Comparison of ENCODE assay signal across 20 mouse cellular contexts in genomic region chr13:112193676-112194075, GRCm38 (mm10).
DNase-seq lines count a peak whose midpoint lies in the region; ATAC-seq and TF ChIP-seq lines count a peak whose summit lies in the region.
"Had no signal": no experiment of that assay in that cellular context is flagged by ENCODE, and none has a peak within 500 bp of the region (broad histone marks: within the 10 kb centered on the region; RNA-seq: fewer than 3 reads in every experiment).

No protein-coding gene starts in this region.

- 81% methylated on average over 5 of the region's 5 CpGs for WGBS in hindbrain, embryonic 10.5 days
- WGBS in hindbrain, postnatal 0 days: 67% methylated on average over 5 of the region's 5 CpGs
- WGBS in embryonic facial prominence, embryonic 12.5 days: 61% methylated on average over 5 of the region's 5 CpGs

- no peak for TF ChIP-seq EP300 in CH12.LX (IDR thresholded peaks at IDR 0.05; ENCODE audit: low read length)

- H3K4me3 ChIP-seq in hindbrain, embryonic 10.5 days: no peak overlapping the region
- no peak overlapping the region for H3K4me3 ChIP-seq in hindbrain, postnatal 0 days (ENCODE audit: low read length)
- H3K4me3 ChIP-seq in CH12.LX (replicated peaks in 1 of 3; ENCODE audit: low read depth in 2 of 3, low read length in 2 of 3, poor library complexity in 1 of 3): no peak overlapping the region
- no peak overlapping the region for H3K4me3 ChIP-seq in embryonic facial prominence, embryonic 12.5 days
- H3K4me3 ChIP-seq: forebrain, embryonic 13.5 days; forebrain, embryonic 15.5 days had no signal

- no peaks in the 10 kb centered on the region for H3K36me3 ChIP-seq in hindbrain, embryonic 10.5 days
- no peaks in the 10 kb centered on the region for H3K36me3 ChIP-seq in hindbrain, postnatal 0 days (ENCODE audit: insufficient read depth, low read length)
- no peaks in the 10 kb centered on the region for H3K36me3 ChIP-seq in CH12.LX (replicated peaks in 1 of 2; ENCODE audit: control insufficient read depth in 1 of 2, insufficient read depth in 1 of 2, low read length in 1 of 2)
- no peaks in the 10 kb centered on the region for H3K36me3 ChIP-seq in embryonic facial prominence, embryonic 12.5 days
- H3K36me3 ChIP-seq: forebrain, embryonic 15.5 days had no signal

- H3K4me2 ChIP-seq in hindbrain, postnatal 0 days (ENCODE audit: low read depth, low read length): no peak overlapping the region
- H3K4me2 ChIP-seq in CH12.LX (ENCODE audit: insufficient read depth, low read depth, poor library complexity, severe bottlenecking): peak overlapping the region; percentile 55; the same call in 1 of the 2 replicates
- no peak overlapping the region for H3K4me2 ChIP-seq in embryonic facial prominence, embryonic 12.5 days (replicated peaks)
- H3K4me2 ChIP-seq: forebrain, embryonic 13.5 days; forebrain, embryonic 15.5 days had no signal

- ATAC-seq in hindbrain, postnatal 0 days: no peak
- no peak for ATAC-seq in embryonic facial prominence, embryonic 12.5 days (ENCODE audit: insufficient number of reproducible peaks, insufficient read depth, low FRiP score, low TSS enrichment)
- ATAC-seq: CD4-positive, CD25-positive, alpha-beta regulatory T cell, adult 4 months; forebrain, embryonic 13.5 days; forebrain, embryonic 15.5 days; forebrain, postnatal 0 days had no signal

- dilution Hi-C loops in CH12.LX (cut with MboI; ENCODE audit: extremely low pct_ligation_motif_present, extremely low pct_unique_long_range_greater_than_20kb, low sequenced_read_pairs): no loop called here

- peaks cover 15% of the 10 kb centered on the region; the same call in 1 of the 2 replicates for H3K27me3 ChIP-seq in hindbrain, embryonic 10.5 days (ENCODE audit: insufficient read depth, poor library complexity, severe bottlenecking)
- H3K27me3 ChIP-seq in hindbrain, postnatal 0 days (ENCODE audit: insufficient read depth, low read length): no peaks in the 10 kb centered on the region
- no peaks in the 10 kb centered on the region for H3K27me3 ChIP-seq in CH12.LX (replicated peaks)
- H3K27me3 ChIP-seq in embryonic facial prominence, embryonic 12.5 days: no peaks in the 10 kb centered on the region
- H3K27me3 ChIP-seq: forebrain, embryonic 13.5 days had no signal

- no peak for TF ChIP-seq RAD21 in CH12.LX (IDR thresholded peaks at IDR 0.05; ENCODE audit: low read depth, low read length)

- in situ Hi-C loops in CH12.LX (cut with MboI; ENCODE audit: low pct_ligation_motif_present, low pct_unique_long_range_greater_than_20kb, low sequenced_read_pairs): no loop called here

- TF ChIP-seq POLR2A in CH12.LX (IDR thresholded peaks at IDR 0.05; ENCODE audit: low read depth, low read length): no peak

- TF ChIP-seq CTCF in hindbrain, postnatal 0 days (IDR thresholded peaks at IDR 0.05; ENCODE audit: low read depth): no peak
- no peak for TF ChIP-seq CTCF in CH12.LX (conservative IDR thresholded peaks at IDR 0.05 in 1 of 2, IDR thresholded peaks at IDR 0.05 in 1 of 2; ENCODE audit: low read depth in 2 of 2, low read length in 2 of 2)

- H3K9me3 ChIP-seq in hindbrain, embryonic 10.5 days: no peaks in the 10 kb centered on the region
- H3K9me3 ChIP-seq in hindbrain, postnatal 0 days (ENCODE audit: low read length): no peaks in the 10 kb centered on the region
- no peaks in the 10 kb centered on the region for H3K9me3 ChIP-seq in CH12.LX (replicated peaks; ENCODE audit: low read length)
- no peaks in the 10 kb centered on the region for H3K9me3 ChIP-seq in embryonic facial prominence, embryonic 12.5 days
- H3K9me3 ChIP-seq: forebrain, embryonic 13.5 days; forebrain, embryonic 15.5 days had no signal

- H3K79me2 ChIP-seq in CH12.LX (replicated peaks; ENCODE audit: control insufficient read depth, extremely low read depth, insufficient read depth, poor library complexity, severe bottlenecking): no peaks in the 10 kb centered on the region

- DNase-seq in heart, adult 11 months: peak; percentile 72
- no peak for DNase-seq in heart, adult 8-10 months (ENCODE audit: low spot score)
- DNase-seq in hindbrain, embryonic 10.5 days (ENCODE audit: low spot score): no peak
- no peak for DNase-seq in hindbrain, postnatal 0 days (ENCODE audit: low spot score)
- DNase-seq in CH12.LX (ENCODE audit: extremely low read depth): no peak
- no peak for DNase-seq in adrenal gland, adult 18-20 months (ENCODE audit: low spot score in 2 of 2)
- DNase-seq: adrenal gland, adult 8-10 months; adrenal gland, postnatal 14 days; adrenal gland, postnatal 36 days; B cell, adult 2 months; cerebellum, adult 11-12 months; cerebellum, adult 2 months; cerebellum, adult 9-10 months; cerebellum, postnatal 10 days; cerebellum, postnatal 25 days; forebrain, postnatal 0 days had no signal

- peaks cover 32% of the 10 kb centered on the region for H3K4me1 ChIP-seq in hindbrain, embryonic 10.5 days (replicated peaks)
- peaks cover 17% of the 10 kb centered on the region; the same call in 1 of the 2 replicates for H3K4me1 ChIP-seq in hindbrain, postnatal 0 days (ENCODE audit: insufficient read depth, low read length)
- H3K4me1 ChIP-seq in CH12.LX (ENCODE audit: control insufficient read depth in 1 of 2, insufficient read depth in 2 of 2): peaks cover 0 to 15% of the 10 kb centered on the region in 2 experiments; a peak in 2 of 4 replicates
- peaks cover 33% of the 10 kb centered on the region for H3K4me1 ChIP-seq in embryonic facial prominence, embryonic 12.5 days
- H3K4me1 ChIP-seq: forebrain, embryonic 13.5 days had no signal

- H3K9ac ChIP-seq in hindbrain, postnatal 0 days (replicated peaks; ENCODE audit: low read length): no peak overlapping the region
- H3K9ac ChIP-seq in CH12.LX (ENCODE audit: insufficient read depth, low read depth): no peak overlapping the region
- 0 out of 2 replicates have a peak overlapping the region, but pooled peaks have one; percentile 8 for H3K9ac ChIP-seq in embryonic facial prominence, embryonic 12.5 days
- H3K9ac ChIP-seq: forebrain, embryonic 13.5 days; forebrain, embryonic 15.5 days; forebrain, postnatal 0 days had no signal

- 0 out of 2 replicates have a peak overlapping the region, but pooled peaks have one; percentile 5 for H3K27ac ChIP-seq in hindbrain, embryonic 10.5 days
- no peak overlapping the region for H3K27ac ChIP-seq in hindbrain, postnatal 0 days
- H3K27ac ChIP-seq in CH12.LX (ENCODE audit: insufficient read depth, low read depth): no peak overlapping the region
- H3K27ac ChIP-seq in embryonic facial prominence, embryonic 12.5 days: no peak overlapping the region
- H3K27ac ChIP-seq: forebrain, embryonic 13.5 days; forebrain, embryonic 15.5 days had no signal

TF ChIP-seq in CH12.LX, 34 proteins besides CTCF, POLR2A, EP300 and RAD21:
- TF ChIP-seq HCFC1 (IDR thresholded peaks at IDR 0.05; ENCODE audit: low read depth, low read length) (no peak), ZC3H11A (IDR thresholded peaks at IDR 0.05; ENCODE audit: low read depth, low read length) (no peak), UBTF (IDR thresholded peaks at IDR 0.05; ENCODE audit: low read depth, low read length) (no peak), USF2 (conservative IDR thresholded peaks at IDR 0.05; ENCODE audit: low read depth, low read length) (no peak), SIN3A (IDR thresholded peaks at IDR 0.05; ENCODE audit: low read length) (no peak), USF1 (IDR thresholded peaks at IDR 0.05; ENCODE audit: low read depth, low read length) (no peak), MAZ (IDR thresholded peaks at IDR 0.05; ENCODE audit: low read depth, low read length) (no peak), SMC3 (IDR thresholded peaks at IDR 0.05; ENCODE audit: low read depth, low read length) (no peak), CHD2 (IDR thresholded peaks at IDR 0.05; ENCODE audit: low read length) (no peak), GABPA (IDR thresholded peaks at IDR 0.05; ENCODE audit: insufficient replicate concordance, low read depth, low read length) (no peak), JUN (IDR thresholded peaks at IDR 0.05; ENCODE audit: insufficient read depth, low read depth, low read length) (no peak), ELF1 (IDR thresholded peaks at IDR 0.05; ENCODE audit: low read depth, low read length) (no peak), BHLHE40 (IDR thresholded peaks at IDR 0.05; ENCODE audit: low read depth, low read length) (no peak)
